ENCODE assay signal across 12 mouse cellular contexts in genomic region chr19:38787756-38788155, GRCm38 (mm10).
"Had no signal": no experiment of that assay in that cellular context is flagged by ENCODE, and none has a peak within 500 bp of the region (broad histone marks: within the 10 kb centered on the region; RNA-seq: fewer than 3 reads in every experiment).

No protein-coding gene starts in this region.

- DNase-seq: gastrocnemius, adult 2 months; gastrocnemius, postnatal 14 days; gastrocnemius, postnatal 36 days; heart, adult 2 months; heart, postnatal 14 days; heart, postnatal 36 days; kidney, adult 11 months; kidney, adult 2 months; kidney, adult 9 months; kidney, postnatal 14 days; kidney, postnatal 36 days; left cerebral cortex, postnatal 4 days had no signal
